Mouse (Mus musculus) kidney, embryonic 14.5 days (tissue): ENCODE measurements around the gene Phf20. TPM values are rescaled to one million over a fixed set of nuclear protein-coding genes. Genes with fewer than 3 reads are reported as not detected.
"Not testable (repeated sequence)": the region's sequence is repeated elsewhere in the genome, so short reads cannot be mapped to it uniquely, and the experiment has no call there.

Source experiments
- ATAC-seq: fragments of 200-750 bp; cut with Nextera tagmentation; 2 replicates; pipeline ENCODE4 v1.8.0; 2017; ENCODE audit warnings: moderate number of reproducible peaks, mild to moderate bottlenecking, moderate TSS enrichment, moderate library complexity; ENCODE audit not compliant: low FRiP score, low TSS enrichment
- H3K27ac ChIP-seq: fragments of 300-500 bp; sonication (generic); 2 replicates; pipeline ENCODE4 v1.5.1; 2014; ENCODE audit warnings: low read depth, mild to moderate bottlenecking, low read length, moderate library complexity, mixed read lengths
- H3K27me3 ChIP-seq: fragments of 300-500 bp; sonication (generic); 2 replicates; pipeline ENCODE4 v1.6.1; 2014; ENCODE audit warnings: mild to moderate bottlenecking, low read length; ENCODE audit not compliant: control insufficient read depth, insufficient read depth
- H3K36me3 ChIP-seq: fragments of 300-500 bp; sonication (generic); 2 replicates; pipeline ENCODE4 v1.6.1; 2014; ENCODE audit warnings: low read length, mixed read lengths; ENCODE audit not compliant: control insufficient read depth, insufficient read depth
- H3K4me1 ChIP-seq: fragments of 300-500 bp; sonication (generic); 2 replicates; pipeline ENCODE4 v1.6.1; 2014; ENCODE audit warnings: low read length, mixed read lengths; ENCODE audit not compliant: control insufficient read depth, insufficient read depth
- H3K4me2 ChIP-seq: fragments of 300-500 bp; sonication (generic); replicated peaks from 2 replicates; pipeline ENCODE4 v1.6.1; 2014; ENCODE audit warnings: low read depth, mild to moderate bottlenecking, low read length
- H3K4me3 ChIP-seq: fragments of 300-500 bp; sonication (generic); 2 replicates; pipeline ENCODE4 v1.5.1; 2014; ENCODE audit warnings: mild to moderate bottlenecking, low read length
- H3K9ac ChIP-seq: fragments of 300-500 bp; sonication (generic); 2 replicates; pipeline ENCODE4 v1.6.1; 2014; ENCODE audit warnings: low read depth, mild to moderate bottlenecking, low read length, moderate library complexity
- H3K9me3 ChIP-seq: fragments of 300-500 bp; sonication (generic); 2 replicates; pipeline ENCODE4 v1.6.1; 2016; ENCODE audit warnings: low read length; ENCODE audit not compliant: control insufficient read depth
- WGBS: fragments of 180-500 bp; shearing (Covaris S2); extraction: QIAGEN DNeasy Blood & Tissue Kit; methylation state at CpG from one replicate; pipeline ENCODE4 v1.1.7; 2014; 5-methylcytosine and 5-hydroxymethylcytosine counted together
- polyA plus RNA-seq: library from polyadenylated mRNA; unstranded; fragments of >200 nt; fragmentation: Nextera tagmentation; extraction: Ambion mirVana; gene quantifications from 2 replicates; pipeline ENCODE4 v1.2.1, GENCODE M21; 2014

Gene Phf20
- polyA plus RNA-seq, 1 experiment from 2014 or later: 71.7 TPM

DNA sequence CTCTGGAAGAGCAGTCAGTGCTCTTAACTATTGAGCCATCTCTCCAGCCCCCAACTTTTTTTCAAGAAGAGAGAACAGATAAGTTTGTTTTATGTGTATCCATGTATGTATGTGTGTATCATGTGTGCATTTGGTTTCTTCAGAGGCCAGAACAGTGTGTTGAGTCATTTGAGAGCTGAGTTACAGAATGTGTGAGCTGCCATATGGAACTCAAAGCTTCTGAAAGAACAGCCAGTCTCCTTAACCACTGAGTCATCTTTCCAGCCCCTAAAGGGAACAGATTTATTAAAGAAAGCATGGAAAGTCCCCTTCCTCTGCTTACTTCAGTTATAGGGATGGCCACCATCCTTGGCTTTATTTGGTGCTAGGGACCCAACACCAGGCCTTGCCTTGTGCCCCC lies 25.8 kb downstream of the Phf20 start:
- Histone ChIP-seq H3K4me3 (no peak overlapping the region), H3K27ac (no peak overlapping the region), H3K4me2 (no peak overlapping the region), H3K9ac (no peak overlapping the region), H3K9me3 (no peaks in the 10 kb centered on the region), H3K27me3 (no peaks in the 10 kb centered on the region), H3K36me3 (peaks cover 35% of the 10 kb centered on the region), H3K4me1 (no peaks in the 10 kb centered on the region)
- no peak for ATAC-seq

- Histone ChIP-seq H3K4me3 (no peak overlapping the region), H3K27me3 (no peaks in the 10 kb centered on the region), H3K27ac (no peak overlapping the region), H3K9ac (no peak overlapping the region), H3K4me2 (no peak overlapping the region), H3K9me3 (no peaks in the 10 kb centered on the region), H3K36me3 (peaks cover 35% of the 10 kb centered on the region), H3K4me1 (no peaks in the 10 kb centered on the region)
- ATAC-seq: no peak
- 93% methylated on average over 5 of the region's 5 CpGs for WGBS
Measured at GRCm38 (mm10) chr2:156224043-156224442, 27.8 kb downstream of the Phf20 start.

GRCm38 (mm10) chr2:156227689-156228088 lies 31.4 kb downstream of the Phf20 start:
- peaks cover 45% of the 10 kb centered on the region for H3K36me3 ChIP-seq
- no peaks in the 10 kb centered on the region for H3K9me3 ChIP-seq
- 97% methylated on average over 1 of the region's 1 CpGs for WGBS
- no peak overlapping the region for H3K27ac ChIP-seq
- no peaks in the 10 kb centered on the region for H3K4me1 ChIP-seq
- H3K4me3 ChIP-seq: no peak overlapping the region
- H3K9ac ChIP-seq: no peak overlapping the region
- no peak for ATAC-seq
- H3K27me3 ChIP-seq: no peaks in the 10 kb centered on the region
- H3K4me2 ChIP-seq: no peak overlapping the region

- Histone ChIP-seq H3K27me3 (no peaks in the 10 kb centered on the region), H3K36me3 (peaks cover 35% of the 10 kb centered on the region), H3K9ac (no peak overlapping the region), H3K4me3 (no peak overlapping the region), H3K4me2 (no peak overlapping the region), H3K9me3 (no peaks in the 10 kb centered on the region), H3K27ac (no peak overlapping the region), H3K4me1 (no peaks in the 10 kb centered on the region)
- WGBS: 100% methylated on average over 1 of the region's 1 CpGs
- ATAC-seq: no peak
Measured at GRCm38 (mm10) chr2:156229171-156229570, 32.9 kb downstream of the Phf20 start.

- Histone ChIP-seq H3K4me1 (no peaks in the 10 kb centered on the region), H3K36me3 (peaks cover 25% of the 10 kb centered on the region; the same call in 1 of the 2 replicates), H3K27me3 (no peaks in the 10 kb centered on the region), H3K27ac (no peak overlapping the region), H3K9ac (no peak overlapping the region), H3K4me3 (no peak overlapping the region), H3K4me2 (no peak overlapping the region), H3K9me3 (no peaks in the 10 kb centered on the region)
- ATAC-seq: no peak
Measured at GRCm38 (mm10) chr2:156231340-156231739, 35.1 kb downstream of the Phf20 start.

DNA sequence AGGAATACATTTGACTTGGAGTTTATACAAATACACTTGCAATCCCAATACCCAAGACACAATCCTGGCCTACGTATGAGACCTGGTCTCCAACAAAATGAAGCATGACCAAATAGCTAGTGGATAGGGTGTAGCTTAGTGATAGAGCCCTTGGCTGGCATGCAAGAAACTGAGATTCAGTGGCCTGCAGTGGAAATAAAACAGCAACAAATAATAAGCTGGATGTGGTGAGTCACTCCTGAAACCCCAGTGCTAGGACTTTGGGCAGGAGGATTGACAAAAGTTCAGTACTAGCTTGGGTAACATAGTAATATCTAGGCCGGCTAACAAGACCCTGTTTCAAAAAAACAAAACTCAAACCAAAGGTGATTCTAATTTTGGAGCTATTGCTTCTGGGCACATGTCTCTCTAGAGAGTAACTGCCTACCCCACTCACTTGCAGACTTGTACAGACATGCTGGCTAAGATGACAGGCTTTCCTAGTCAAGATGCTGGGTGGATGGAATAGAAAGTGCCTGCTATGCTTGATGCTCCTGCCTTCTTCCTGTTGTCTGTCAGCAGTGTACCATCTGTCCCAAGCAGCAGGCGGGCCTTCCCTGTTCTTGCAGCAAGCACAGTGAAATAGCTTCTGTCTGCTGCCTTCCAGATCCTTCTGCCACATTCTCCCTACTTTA lies 37.1 kb downstream of the Phf20 start:
- H3K9me3 ChIP-seq: no peaks in the 10 kb centered on the region
- no peak overlapping the region for H3K9ac ChIP-seq
- WGBS: 90% methylated on average over 3 of the region's 3 CpGs
- H3K27me3 ChIP-seq: no peaks in the 10 kb centered on the region
- peaks cover 27% of the 10 kb centered on the region; the same call in 1 of the 2 replicates for H3K36me3 ChIP-seq
- H3K27ac ChIP-seq: no peak overlapping the region
- ATAC-seq: no peak
- no peak overlapping the region for H3K4me3 ChIP-seq
- no peaks in the 10 kb centered on the region for H3K4me1 ChIP-seq
- no peak overlapping the region for H3K4me2 ChIP-seq

DNA sequence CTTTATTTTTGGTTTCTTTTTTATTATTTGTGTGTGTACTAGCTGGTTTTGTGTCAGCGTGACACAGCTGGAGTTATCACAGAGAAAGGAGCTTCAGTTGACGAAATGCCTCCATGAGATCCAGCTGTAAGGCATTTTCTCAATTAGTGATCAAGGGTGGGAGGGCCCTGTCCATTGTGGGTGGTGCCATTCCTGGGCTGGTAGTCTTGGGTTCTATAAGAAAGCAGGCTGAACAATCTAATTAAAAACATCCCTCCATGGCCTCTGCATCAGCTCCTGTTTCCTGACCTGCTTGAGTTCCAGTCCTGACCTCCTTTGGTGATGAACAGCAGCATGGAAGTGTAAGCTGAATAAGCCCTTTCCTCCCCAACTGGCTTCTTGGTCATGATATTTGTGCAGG lies 37.8 kb downstream of the Phf20 start:
- not testable (repeated sequence) for H3K4me1 ChIP-seq, H3K9me3 ChIP-seq, H3K27me3 ChIP-seq, H3K4me2 ChIP-seq, H3K9ac ChIP-seq, H3K27ac ChIP-seq, H3K4me3 ChIP-seq, ATAC-seq
- H3K36me3 ChIP-seq: peaks cover 29% of the 10 kb centered on the region; the same call in 1 of the 2 replicates
- whole genome bisulfite sequencing: 85% methylated on average over 2 of the region's 2 CpGs

DNA sequence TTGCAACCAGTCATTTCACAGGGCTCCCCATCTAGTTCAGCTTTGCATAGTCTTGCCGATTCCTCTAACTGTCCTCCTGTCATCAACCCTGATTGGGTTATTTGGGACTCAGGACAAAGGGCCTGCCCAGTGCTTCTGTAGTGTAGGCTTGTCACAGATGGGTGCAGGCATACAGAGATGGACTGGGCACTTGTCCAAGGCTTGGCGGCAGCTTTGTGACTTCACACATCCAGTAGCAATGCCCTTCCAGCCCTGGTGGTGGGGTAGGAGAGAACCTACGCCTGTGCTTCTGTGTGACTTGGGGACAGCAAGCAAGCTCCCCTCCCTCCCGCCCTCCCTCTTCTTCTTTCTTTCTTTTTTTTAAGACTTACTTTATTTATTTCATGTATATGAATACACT lies 39.6 kb downstream of the Phf20 start:
- H3K4me2 ChIP-seq: no peak overlapping the region
- H3K27me3 ChIP-seq: no peaks in the 10 kb centered on the region
- H3K36me3 ChIP-seq: peaks cover 43% of the 10 kb centered on the region
- no peaks in the 10 kb centered on the region for H3K4me1 ChIP-seq
- H3K27ac ChIP-seq: no peak overlapping the region
- ATAC-seq: no peak
- 86% methylated on average over 4 of the region's 4 CpGs for WGBS
- no peaks in the 10 kb centered on the region for H3K9me3 ChIP-seq
- H3K4me3 ChIP-seq: no peak overlapping the region
- H3K9ac ChIP-seq: no peak overlapping the region

DNA sequence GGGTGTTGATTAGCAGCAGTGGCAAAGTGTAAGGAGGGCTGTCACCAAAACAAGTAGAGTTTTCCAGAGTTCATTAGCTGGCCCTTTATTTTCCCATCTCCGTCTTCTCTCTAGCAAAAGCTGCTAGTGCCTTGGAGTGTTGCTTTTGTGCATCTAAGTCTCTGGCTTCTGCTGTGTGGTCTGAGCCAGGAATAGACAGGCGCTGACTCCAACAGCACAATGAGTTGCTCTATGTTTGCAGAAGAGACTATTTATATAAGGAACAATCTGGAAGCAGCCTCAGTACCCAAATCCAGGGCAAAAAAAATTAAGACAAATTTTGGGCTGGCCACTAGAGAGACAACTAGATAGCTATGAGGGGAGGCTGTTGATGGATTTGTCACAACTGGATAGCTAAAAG lies 45.4 kb downstream of the Phf20 start:
- H3K36me3 ChIP-seq: peaks cover 32% of the 10 kb centered on the region
- H3K27me3 ChIP-seq: no peaks in the 10 kb centered on the region
- 91% methylated on average over 2 of the region's 2 CpGs for WGBS
- no peak overlapping the region for H3K9ac ChIP-seq
- no peak for ATAC-seq
- no peak overlapping the region for H3K4me2 ChIP-seq
- no peak overlapping the region for H3K4me3 ChIP-seq
- no peaks in the 10 kb centered on the region for H3K4me1 ChIP-seq
- H3K9me3 ChIP-seq: no peaks in the 10 kb centered on the region
- H3K27ac ChIP-seq: no peak overlapping the region
